ENCODE assay signal across 8 mouse cellular contexts in the genomic region with DNA sequence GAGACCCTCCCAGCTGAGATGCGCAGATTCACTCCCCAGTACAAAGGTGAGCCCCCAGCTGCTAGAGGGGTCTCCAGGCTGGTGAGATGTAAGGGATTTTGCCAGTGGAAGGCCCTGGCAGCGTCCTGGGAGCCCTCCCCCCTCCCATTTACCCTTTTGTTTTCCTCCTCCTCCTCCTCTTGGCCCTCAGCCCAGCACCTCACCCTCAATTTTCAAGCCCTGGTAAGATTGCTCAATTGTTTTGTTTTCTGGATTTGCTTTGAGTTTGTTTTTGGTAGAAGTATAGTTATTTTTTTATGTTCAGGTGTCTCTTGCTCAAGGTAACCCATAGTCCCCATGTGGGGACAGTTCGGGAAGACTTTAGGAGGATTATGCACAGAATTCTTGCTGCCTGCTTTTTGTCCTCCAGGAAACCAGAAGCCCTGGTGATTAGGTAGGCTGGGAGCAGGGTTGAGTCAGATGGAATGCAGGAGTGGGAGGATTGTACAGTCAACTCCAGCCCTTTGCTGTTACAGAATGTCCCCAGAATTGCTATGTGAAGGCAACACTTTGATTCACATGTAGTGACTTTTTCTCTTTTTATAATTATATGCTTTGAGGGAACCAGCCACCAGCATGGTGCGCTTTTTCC. TPM values are rescaled to one million over a fixed set of nuclear protein-coding genes. Genes with fewer than 3 reads are reported as not detected.
A peak's percentile ranks its signal among the peaks of the same experiment; 100 is the strongest.
DNase-seq lines count a peak whose midpoint lies in the region; ATAC-seq lines count a peak whose summit lies in the region.

No protein-coding gene starts in this region.

- DNase-seq in layer of hippocampus, adult 11-12 months (ENCODE audit: low spot score), result peak; percentile 59
- no peak for DNase-seq in layer of hippocampus, adult 8-10 months (ENCODE audit: low spot score in 2 of 2)
- peak; percentile 55 for DNase-seq in adipocyte (ENCODE audit: low spot score)
- peak; percentile 24 for DNase-seq in forebrain, embryonic 14.5 days (ENCODE audit: low spot score)
- no peak for DNase-seq in embryo, embryonic 10 days (ENCODE audit: low spot score)
- no peak for DNase-seq in right cerebral cortex, postnatal 10 days (ENCODE audit: low spot score in 2 of 2)

- peak overlapping the region; percentile 32; the same call in 1 of the 2 replicates for H3K9ac ChIP-seq in forebrain, embryonic 14.5 days (ENCODE audit: low read length)
- no peak overlapping the region for H3K9ac ChIP-seq in lung, embryonic 15.5 days

- H3K4me1 ChIP-seq in forebrain, embryonic 14.5 days (ENCODE audit: control insufficient read depth, insufficient read depth, low read length), result peaks cover 34% of the 10 kb centered on the region
- peaks cover 27% of the 10 kb centered on the region for H3K4me1 ChIP-seq in lung, embryonic 15.5 days

- H3K36me3 ChIP-seq in forebrain, embryonic 14.5 days (ENCODE audit: control insufficient read depth, insufficient read depth, low read length), result peaks cover 61% of the 10 kb centered on the region
- H3K36me3 ChIP-seq in lung, embryonic 15.5 days, result peaks cover 52% of the 10 kb centered on the region

- no peak overlapping the region for H3K27ac ChIP-seq in forebrain, embryonic 14.5 days (ENCODE audit: low read depth, low read length)
- H3K27ac ChIP-seq in lung, embryonic 15.5 days, result no peak overlapping the region

- H3K9me3 ChIP-seq in forebrain, embryonic 14.5 days (replicated peaks; ENCODE audit: control insufficient read depth, low read length), result no peaks in the 10 kb centered on the region
- no peaks in the 10 kb centered on the region for H3K9me3 ChIP-seq in lung, embryonic 15.5 days

- H3K4me2 ChIP-seq in forebrain, embryonic 14.5 days (ENCODE audit: low read length), result peak overlapping the region; percentile 26; the same call in 1 of the 2 replicates
- no peak overlapping the region for H3K4me2 ChIP-seq in lung, embryonic 15.5 days

- no peaks in the 10 kb centered on the region for H3K27me3 ChIP-seq in forebrain, embryonic 14.5 days (replicated peaks; ENCODE audit: control insufficient read depth, insufficient read depth, low read length)
- no peaks in the 10 kb centered on the region for H3K27me3 ChIP-seq in lung, embryonic 15.5 days

- ATAC-seq in forebrain, embryonic 14.5 days, result peak; percentile 22; the same call in 1 of the 2 replicates
- peak; percentile 20; the same call in 1 of the 2 replicates for ATAC-seq in lung, embryonic 15.5 days (ENCODE audit: borderline replicate concordance, extremely low read depth, low FRiP score, low TSS enrichment)
- no peak for ATAC-seq in erythroid progenitor cell, adult 5-6 weeks (replicated peaks; ENCODE audit: low FRiP score, poor library complexity, severe bottlenecking)

- H3K4me3 ChIP-seq in forebrain, embryonic 14.5 days (ENCODE audit: low read depth, low read length), result no peak overlapping the region
- no peak overlapping the region for H3K4me3 ChIP-seq in lung, embryonic 15.5 days

- WGBS in forebrain, embryonic 14.5 days, result 38% methylated on average over 4 of the region's 4 CpGs
- WGBS in lung, embryonic 15.5 days, result 75% methylated on average over 4 of the region's 4 CpGs

RNA-seq across cellular contexts. Expression of a gene that starts 11.7 kb away (rescaled TPM):
- 10 to 100 TPM; 70.0 to 74.4 (median 73.5) TPM for total RNA-seq in layer of hippocampus, adult 8-10 months (2022)
- 13.6 and 19.2 TPM in 2 replicates for polyA plus RNA-seq in forebrain, embryonic 14.5 days (2014; fragmentation: Nextera tagmentation; extraction: Ambion mirVana)
- polyA plus RNA-seq in lung, embryonic 15.5 days (2015; fragmentation: Nextera tagmentation; extraction: Ambion mirVana), result 15.3 and 16.6 TPM in 2 replicates
- 2.9 and 6.1 TPM in 2 replicates for total RNA-seq in erythroid progenitor cell, adult 5-6 weeks (2015; ENCODE audit: low replicate concordance)
- 9.8 and 20.6 TPM in 2 replicates for total RNA-seq in erythroid progenitor cell, adult 5-6 weeks (2017; ENCODE audit: low replicate concordance)

RNA-seq across cellular contexts. Expression of a gene that starts 12.9 kb away (rescaled TPM):
- total RNA-seq in layer of hippocampus, adult 8-10 months (2022), result 100 to 1,000 TPM; 195 to 221 (median 213) TPM
- 217 and 221 TPM in 2 replicates for polyA plus RNA-seq in forebrain, embryonic 14.5 days (2014; fragmentation: Nextera tagmentation; extraction: Ambion mirVana)
- polyA plus RNA-seq in lung, embryonic 15.5 days (2015; fragmentation: Nextera tagmentation; extraction: Ambion mirVana), result 72.5 and 74.7 TPM in 2 replicates
- 16.2 and 32.7 TPM in 2 replicates for total RNA-seq in erythroid progenitor cell, adult 5-6 weeks (2015; ENCODE audit: low replicate concordance)
- total RNA-seq in erythroid progenitor cell, adult 5-6 weeks (2017; ENCODE audit: low replicate concordance), result 32.5 and 80.9 TPM in 2 replicates

RNA-seq across cellular contexts. Expression of a gene that starts 29.7 kb away (rescaled TPM):
- total RNA-seq in layer of hippocampus, adult 8-10 months (2022), result 10 to 100 TPM; 52.5 to 77.9 (median 69.6) TPM
- 10.7 and 17.6 TPM in 2 replicates for polyA plus RNA-seq in forebrain, embryonic 14.5 days (2014; fragmentation: Nextera tagmentation; extraction: Ambion mirVana)
- polyA plus RNA-seq in lung, embryonic 15.5 days (2015; fragmentation: Nextera tagmentation; extraction: Ambion mirVana), result 0.14 and 0.15 TPM in 2 replicates
- 2.9 and 4.3 TPM in 2 replicates for total RNA-seq in erythroid progenitor cell, adult 5-6 weeks (2015; ENCODE audit: low replicate concordance)
- total RNA-seq in erythroid progenitor cell, adult 5-6 weeks (2017; ENCODE audit: low replicate concordance), result 0.51 and 0.61 TPM in 2 replicates

RNA-seq across cellular contexts. Expression of a gene that starts 56.6 kb away (rescaled TPM):
- 10 to 100 TPM; 17.0 to 22.2 (median 20.2) TPM for total RNA-seq in layer of hippocampus, adult 8-10 months (2022)
- polyA plus RNA-seq in forebrain, embryonic 14.5 days (2014; fragmentation: Nextera tagmentation; extraction: Ambion mirVana), result 10.6 and 14.7 TPM in 2 replicates
- 7.8 and 10.4 TPM in 2 replicates for polyA plus RNA-seq in lung, embryonic 15.5 days (2015; fragmentation: Nextera tagmentation; extraction: Ambion mirVana)
- not detected in 2 replicates for total RNA-seq in erythroid progenitor cell, adult 5-6 weeks (2015; ENCODE audit: low replicate concordance)
- total RNA-seq in erythroid progenitor cell, adult 5-6 weeks (2017; ENCODE audit: low replicate concordance), result not detected in 2 replicates

Comparison
In these comparisons a context has a peak if more than half of its experiments do, and no peak if none do; other contexts are left out.
1. DNase-seq: peak in layer of hippocampus, adult 11-12 months (single experiment), adipocyte (single experiment) and forebrain, embryonic 14.5 days (single experiment); none in layer of hippocampus, adult 8-10 months (0 of 2), embryo, embryonic 10 days (single experiment) and right cerebral cortex, postnatal 10 days (0 of 2).
2. RNA of a gene that starts 29.7 kb away (total RNA-seq): 52.5 to 77.9 TPM in layer of hippocampus, adult 8-10 months; 0.51 to 4.3 TPM in erythroid progenitor cell, adult 5-6 weeks; every median in the first group is over 10 times any median in the second.